Mouse (Mus musculus) olfactory bulb, adult 2 months (tissue): Measurements from ENCODE around the gene Gpbp1l1. TPM values are rescaled to one million over a fixed set of nuclear protein-coding genes. Genes with fewer than 3 reads are reported as not detected.

Source experiments
- H3K27ac ChIP-seq: fragments of 200-500 bp; 2 replicates; pipeline ENCODE4 v1.5.1; 2012; ENCODE audit warnings: low read depth, low read length; ENCODE audit not compliant: insufficient read depth
- H3K4me1 ChIP-seq: fragments of 200-500 bp; 2 replicates; pipeline ENCODE4 v1.6.1; 2012; ENCODE audit warnings: low read length; ENCODE audit not compliant: control insufficient read depth, insufficient read depth
- H3K4me3 ChIP-seq: fragments of 200-500 bp; 2 replicates; pipeline ENCODE4 v1.5.1; 2012; ENCODE audit warnings: mild to moderate bottlenecking, low read depth, low read length, moderate library complexity; ENCODE audit not compliant: insufficient read depth
- CTCF ChIP-seq: fragments of 200-500 bp; IDR thresholded peaks from 2 replicates; pipeline ENCODE4 v1.5.1; 2012; ENCODE audit warnings: low read depth, mild to moderate bottlenecking, low read length, moderate library complexity; ENCODE audit not compliant: insufficient read depth
- POLR2A ChIP-seq: fragments of 200-500 bp; IDR thresholded peaks from 2 replicates; pipeline ENCODE4 v1.6.1; 2012; ENCODE audit warnings: mild to moderate bottlenecking, low read depth, low read length, moderate library complexity; ENCODE audit not compliant: insufficient read depth
- WGBS: fragments of 180-500 bp; shearing (Covaris S2); methylation state at CpG from one replicate; pipeline ENCODE4 v1.1.7; 2018; 5-methylcytosine and 5-hydroxymethylcytosine counted together
- polyA plus RNA-seq: library from polyadenylated mRNA; stranded (reverse); fragments of >200 nt; gene quantifications from 2 replicates; pipeline ENCODE4 v1.2.4, GENCODE M21; 2012; ENCODE audit warnings: low replicate concordance; ENCODE audit not compliant: missing spikeins, insufficient read depth, insufficient read length

Gpbp1l1 gene
- polyA plus RNA-seq, 1 experiment: not detected

GRCm38 (mm10) chr4:116627359-116627716, 69.9 kb downstream of the Gpbp1l1 start:
- under 1% methylated on average over 13 of the region's 13 CpGs for WGBS
- Histone ChIP-seq H3K27ac (peak overlapping the region; percentile 56), H3K4me3 (peak overlapping the region; percentile 85)

DNA sequence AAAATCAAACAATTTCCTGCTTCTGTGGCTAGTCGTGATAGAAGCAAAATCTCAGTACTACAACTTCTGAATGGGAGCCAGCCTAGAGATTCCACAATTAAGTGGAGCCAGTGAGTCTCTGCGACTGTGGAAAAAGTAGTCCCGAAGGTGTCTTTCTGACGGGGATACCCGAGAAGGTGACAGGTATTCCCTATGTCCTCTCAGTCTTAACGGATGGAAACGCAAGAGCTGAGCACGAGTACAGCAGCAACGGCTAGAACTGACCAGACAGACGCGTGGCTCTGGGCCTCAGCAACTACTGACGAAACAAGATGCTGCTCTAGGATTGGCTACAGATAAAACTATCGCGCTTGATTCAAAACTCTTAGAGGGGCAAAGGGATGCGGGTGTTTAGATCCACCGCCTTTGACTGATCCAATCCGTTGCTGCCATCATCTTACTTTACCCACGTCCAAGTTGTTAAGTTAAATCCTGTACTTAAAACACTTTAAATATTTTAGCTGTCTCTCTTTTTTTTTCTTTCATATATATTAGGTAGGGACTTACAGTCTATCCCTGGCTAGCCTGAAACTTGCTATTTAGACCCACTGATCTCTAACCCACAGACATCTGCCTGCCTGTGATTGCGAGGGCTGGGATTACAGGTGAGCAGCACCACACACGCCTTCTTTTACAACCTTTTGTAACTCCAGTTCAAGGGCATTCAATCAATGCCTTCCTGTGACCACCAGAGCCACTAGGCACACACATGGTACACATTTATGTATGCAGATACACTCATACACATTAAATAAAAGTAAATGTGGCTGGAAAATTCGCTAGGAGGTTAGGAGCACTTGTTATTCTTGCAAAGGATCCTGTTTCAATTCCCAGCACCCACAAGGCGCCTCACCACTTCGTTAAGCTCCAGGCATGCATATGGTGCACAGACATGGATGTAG, 70.5 kb downstream of the Gpbp1l1 start, which contains the start of gene Nasp:
TSS of gene Nasp (minus strand) at position 220 of the 941 bp plus-strand sequence.
- Histone ChIP-seq H3K4me3 (peak within 1 kb of the TSS; percentile 85), H3K27ac (peak within 1 kb of the TSS; percentile 56), H3K4me1 (no peaks in the 10 kb centered on the region)
- 8% methylated on average over 23 of the region's 23 CpGs for WGBS
- TF ChIP-seq CTCF (no peak), POLR2A (no peak)

More at GRCm38 (mm10) chr4:116627359-116627716, 69.9 kb downstream of the Gpbp1l1 start:
- no peaks in the 10 kb centered on the region for H3K4me1 ChIP-seq
- TF ChIP-seq POLR2A (peak; percentile 76), CTCF (no peak)

DNA sequence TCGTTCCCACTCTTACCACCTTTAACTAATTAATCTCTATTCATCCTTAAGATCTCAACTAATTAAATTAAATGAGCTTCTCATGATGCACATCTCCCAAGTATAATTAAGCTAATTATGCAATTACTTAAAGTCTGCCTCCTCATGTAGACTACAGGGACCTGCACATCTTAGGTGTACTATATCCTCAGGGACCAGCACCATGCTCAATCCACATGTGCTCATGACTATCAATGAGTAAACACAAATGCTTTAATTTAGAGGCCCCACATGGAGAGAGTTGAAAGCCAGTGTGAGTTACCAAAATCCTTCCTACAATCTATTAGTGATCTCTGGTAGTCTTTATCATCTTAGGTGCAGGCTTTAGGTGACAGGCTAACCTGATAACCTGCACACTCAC, 77.7 kb downstream of the Gpbp1l1 start:
- no peak overlapping the region for H3K27ac ChIP-seq
- no peak for TF ChIP-seq POLR2A
- TF ChIP-seq CTCF: no peak
- WGBS: 36% methylated on average over 1 of the region's 1 CpGs
- no peak overlapping the region for H3K4me3 ChIP-seq
- no peaks in the 10 kb centered on the region for H3K4me1 ChIP-seq

DNA sequence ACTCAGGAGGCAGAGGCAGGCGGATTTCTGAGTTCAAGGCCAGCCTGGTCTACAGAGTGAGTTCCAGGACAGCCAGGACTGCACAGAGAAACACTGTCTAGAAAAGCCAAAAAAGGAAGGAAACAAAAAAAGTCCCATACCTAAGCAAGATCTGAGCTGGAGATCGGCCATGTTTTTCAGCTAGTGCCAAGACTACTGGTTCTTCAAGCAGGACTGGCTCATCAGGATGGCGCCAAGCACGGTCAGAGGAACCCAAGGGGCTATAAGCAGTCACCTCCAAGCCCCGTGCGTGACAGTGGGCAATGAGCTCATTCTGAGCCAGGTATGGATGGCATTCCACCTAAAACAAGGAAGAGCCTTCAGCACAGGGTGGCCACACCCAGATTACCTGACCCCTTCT, 81.4 kb downstream of the Gpbp1l1 start:
- Histone ChIP-seq H3K27ac (no peak overlapping the region), H3K4me3 (no peak overlapping the region), H3K4me1 (no peaks in the 10 kb centered on the region)
- no peak for TF ChIP-seq POLR2A
- TF ChIP-seq CTCF: no peak
- WGBS: 96% methylated on average over 6 of the region's 6 CpGs

GRCm38 (mm10) chr4:116642071-116642470, 84.6 kb downstream of the Gpbp1l1 start:
- Histone ChIP-seq H3K4me1 (0 out of 2 replicates have a peak, but pooled peaks cover 3% of the 10 kb centered on the region), H3K27ac (no peak overlapping the region), H3K4me3 (no peak overlapping the region)
- TF ChIP-seq CTCF: no peak
- TF ChIP-seq POLR2A: no peak
- 97% methylated on average over 1 of the region's 1 CpGs for WGBS

Other genes with a start within 250 kb of the Gpbp1l1 start
- gene Mast2, start 93.5 kb upstream of the Gpbp1l1 start, polyA plus RNA-seq: 867 TPM in 1 of 2 replicates, not detected in the other
- gene Ipp, start 50.1 kb upstream of the Gpbp1l1 start, polyA plus RNA-seq: not detected in 2 replicates
- gene Tmem69, start 1.7 kb upstream of the Gpbp1l1 start, polyA plus RNA-seq: not detected in 2 replicates
- not detected in 2 replicates for gene Ccdc17, start 39.0 kb downstream of the Gpbp1l1 start, polyA plus RNA-seq
- gene Nasp, start 70.3 kb downstream of the Gpbp1l1 start, polyA plus RNA-seq: not detected in 2 replicates
- 1,277 TPM in 1 of 2 replicates, not detected in the other for gene Akr1a1, start 94.0 kb downstream of the Gpbp1l1 start, polyA plus RNA-seq
- gene Prdx1, start 127.9 kb downstream of the Gpbp1l1 start, polyA plus RNA-seq: 633 TPM in 1 of 2 replicates, not detected in the other
- gene Mmachc, start 150.7 kb downstream of the Gpbp1l1 start, polyA plus RNA-seq: not detected in 2 replicates
- gene Ccdc163, start 150.9 kb downstream of the Gpbp1l1 start, polyA plus RNA-seq: not detected in 2 replicates
- gene Tesk2, start 163.3 kb downstream of the Gpbp1l1 start, polyA plus RNA-seq: not detected in 2 replicates
- gene Toe1, start 250.0 kb downstream of the Gpbp1l1 start, polyA plus RNA-seq: not detected in 2 replicates